Mouse (Mus musculus) hindbrain, embryonic 13.5 days (tissue): Measurements from ENCODE around the gene Gm42957. TPM values are rescaled to one million over a fixed set of nuclear protein-coding genes. Genes with fewer than 3 reads are reported as not detected.
"Not testable (repeated sequence)": the region's sequence is repeated elsewhere in the genome, so short reads cannot be mapped to it uniquely, and the experiment has no call there.

ENCODE experiments used
- ATAC-seq: fragments of 200-750 bp; cut with Nextera tagmentation; 2 replicates; pipeline ENCODE4 v1.8.0; 2017; ENCODE audit warnings: moderate TSS enrichment; ENCODE audit not compliant: low FRiP score
- H3K27ac ChIP-seq: fragments of 300-500 bp; sonication (generic); 2 replicates; pipeline ENCODE4 v1.5.1; 2015; ENCODE audit warnings: inconsistent platforms, mild to moderate bottlenecking, moderate library complexity
- H3K27me3 ChIP-seq: fragments of 300-500 bp; sonication (generic); 2 replicates; pipeline ENCODE4 v1.6.1; 2015; ENCODE audit warnings: mild to moderate bottlenecking, inconsistent platforms
- H3K36me3 ChIP-seq: fragments of 300-500 bp; sonication (generic); 2 replicates; pipeline ENCODE4 v1.6.1; 2015; ENCODE audit warnings: mild to moderate bottlenecking, inconsistent platforms
- H3K4me1 ChIP-seq: fragments of 300-500 bp; sonication (generic); replicated peaks from 2 replicates; pipeline ENCODE4 v1.6.1; 2015; ENCODE audit warnings: inconsistent platforms
- H3K4me2 ChIP-seq: fragments of 300-500 bp; sonication (generic); 2 replicates; pipeline ENCODE4 v1.6.1; 2015; ENCODE audit warnings: inconsistent platforms, mild to moderate bottlenecking, moderate library complexity
- H3K4me3 ChIP-seq: fragments of 300-500 bp; sonication (generic); 2 replicates; pipeline ENCODE4 v1.5.1; 2015; ENCODE audit warnings: mild to moderate bottlenecking, inconsistent platforms
- H3K9ac ChIP-seq: fragments of 300-500 bp; sonication (generic); 2 replicates; pipeline ENCODE4 v1.6.1; 2015; ENCODE audit warnings: mild to moderate bottlenecking, inconsistent platforms
- H3K9me3 ChIP-seq: fragments of 300-500 bp; sonication (generic); 2 replicates; pipeline ENCODE4 v1.6.1; 2016; ENCODE audit warnings: inconsistent platforms
- WGBS: fragments of 180-500 bp; shearing (Covaris S2); methylation state at CpG from one replicate; pipeline ENCODE4 v1.1.7; 2015; 5-methylcytosine and 5-hydroxymethylcytosine counted together
- polyA plus RNA-seq: library from polyadenylated mRNA; unstranded; fragments of >200 nt; fragmentation: Nextera tagmentation; extraction: Ambion mirVana; gene quantifications from 2 replicates; pipeline ENCODE4 v1.2.1, GENCODE M21; 2015

Gene Gm42957
- polyA plus RNA-seq, 1 experiment from 2014 or later = 0.12 TPM

GRCm38 (mm10) chr3:96599411-96599810, 35.9 kb upstream of the Gm42957 start:
- Histone ChIP-seq H3K4me1 (peaks cover 81% of the 10 kb centered on the region), H3K36me3 (no peaks in the 10 kb centered on the region), H3K4me3 (no peak overlapping the region), H3K27me3 (peaks cover 13% of the 10 kb centered on the region), H3K4me2 (peak overlapping the region; percentile 98; the same call in 1 of the 2 replicates), H3K9me3 (no peaks in the 10 kb centered on the region), H3K27ac (no peak overlapping the region), H3K9ac (0 out of 2 replicates have a peak overlapping the region, but pooled peaks have one; percentile 35)
- 77% methylated on average over 3 of the region's 3 CpGs for WGBS
- no peak for ATAC-seq

GRCm38 (mm10) chr3:96600639-96601250, 34.5 kb upstream of the Gm42957 start, which contains the start of gene Lix1l:
TSS of gene Lix1l (plus strand) at chr3:96601149.
- Histone ChIP-seq H3K36me3 (peaks cover 3% of the 10 kb centered on the region; the same call in 1 of the 2 replicates), H3K27me3 (peaks cover 4% of the 10 kb centered on the region; the same call in 1 of the 2 replicates), H3K9ac (peak within 1 kb of the TSS; percentile 94), H3K4me1 (peaks cover 89% of the 10 kb centered on the region), H3K9me3 (no peaks in the 10 kb centered on the region), H3K4me2 (peak within 1 kb of the TSS; percentile 83), H3K27ac (peak within 1 kb of the TSS; percentile 96), H3K4me3 (peak within 1 kb of the TSS; percentile 84)
- 1% methylated on average over 27 of the region's 27 CpGs for WGBS
- ATAC-seq = peak; percentile 95

- Histone ChIP-seq H3K4me2 (peak overlapping the region; percentile 83), H3K27me3 (no peaks in the 10 kb centered on the region), H3K4me3 (peak overlapping the region; percentile 84), H3K9me3 (no peaks in the 10 kb centered on the region), H3K9ac (peak overlapping the region; percentile 94), H3K4me1 (peaks cover 87% of the 10 kb centered on the region), H3K36me3 (peaks cover 3% of the 10 kb centered on the region; the same call in 1 of the 2 replicates), H3K27ac (peak overlapping the region; percentile 96)
- 2% methylated on average over 7 of the region's 40 CpGs for WGBS
- ATAC-seq = peak; percentile 71
These were observed 34.0 kb upstream of the Gm42957 start for GRCm38 (mm10) chr3:96601251-96601787.

GRCm38 (mm10) chr3:96601941-96602703, 33.2 kb upstream of the Gm42957 start:
- H3K36me3 ChIP-seq = peaks cover 3% of the 10 kb centered on the region; the same call in 1 of the 2 replicates
- no peaks in the 10 kb centered on the region for H3K9me3 ChIP-seq
- peak overlapping the region; percentile 96 for H3K27ac ChIP-seq
- peak overlapping the region; percentile 94 for H3K9ac ChIP-seq
- peak overlapping the region; percentile 83 for H3K4me2 ChIP-seq
- no peaks in the 10 kb centered on the region for H3K27me3 ChIP-seq
- peaks cover 79% of the 10 kb centered on the region for H3K4me1 ChIP-seq
- peak overlapping the region; percentile 84 for H3K4me3 ChIP-seq
- 14% methylated on average over 10 of the region's 10 CpGs for WGBS
- ATAC-seq = no peak

- H3K4me2 ChIP-seq = peak overlapping the region; percentile 83
- H3K4me1 ChIP-seq = peaks cover 78% of the 10 kb centered on the region
- WGBS = 29% methylated on average over 5 of the region's 5 CpGs
- ATAC-seq = no peak
- H3K36me3 ChIP-seq = peaks cover 3% of the 10 kb centered on the region; the same call in 1 of the 2 replicates
- H3K9ac ChIP-seq = peak overlapping the region; percentile 94
- H3K27ac ChIP-seq = peak overlapping the region; percentile 96
- H3K9me3 ChIP-seq = no peaks in the 10 kb centered on the region
- H3K4me3 ChIP-seq = peak overlapping the region; percentile 84
- H3K27me3 ChIP-seq = no peaks in the 10 kb centered on the region
These were observed 32.6 kb upstream of the Gm42957 start for GRCm38 (mm10) chr3:96602704-96603084.

GRCm38 (mm10) chr3:96603311-96603710, 32.0 kb upstream of the Gm42957 start:
- peaks cover 72% of the 10 kb centered on the region for H3K4me1 ChIP-seq
- peak overlapping the region; percentile 84 for H3K4me3 ChIP-seq
- 26% methylated on average over 5 of the region's 5 CpGs for WGBS
- H3K27me3 ChIP-seq = no peaks in the 10 kb centered on the region
- peak overlapping the region; percentile 83 for H3K4me2 ChIP-seq
- peaks cover 3% of the 10 kb centered on the region; the same call in 1 of the 2 replicates for H3K36me3 ChIP-seq
- ATAC-seq = no peak
- peak overlapping the region; percentile 96 for H3K27ac ChIP-seq
- H3K9me3 ChIP-seq = no peaks in the 10 kb centered on the region
- peak overlapping the region; percentile 94 for H3K9ac ChIP-seq

GRCm38 (mm10) chr3:96606007-96606406, 29.3 kb upstream of the Gm42957 start:
- not testable (repeated sequence) for ATAC-seq, H3K9me3 ChIP-seq, H3K27me3 ChIP-seq, H3K4me2 ChIP-seq, H3K9ac ChIP-seq, H3K36me3 ChIP-seq, H3K27ac ChIP-seq, H3K4me3 ChIP-seq
- peaks cover 51% of the 10 kb centered on the region for H3K4me1 ChIP-seq
- WGBS = 89% methylated on average over 4 of the region's 4 CpGs

- H3K9ac ChIP-seq = no peak overlapping the region
- ATAC-seq = no peak
- H3K27me3 ChIP-seq = no peaks in the 10 kb centered on the region
- H3K36me3 ChIP-seq = peaks cover 3% of the 10 kb centered on the region; the same call in 1 of the 2 replicates
- no peak overlapping the region for H3K4me3 ChIP-seq
- no peaks in the 10 kb centered on the region for H3K9me3 ChIP-seq
- H3K27ac ChIP-seq = no peak overlapping the region
- peaks cover 51% of the 10 kb centered on the region for H3K4me1 ChIP-seq
- H3K4me2 ChIP-seq = no peak overlapping the region
- WGBS = 92% methylated on average over 4 of the region's 4 CpGs
These were observed 28.7 kb upstream of the Gm42957 start for GRCm38 (mm10) chr3:96606618-96607017.

GRCm38 (mm10) chr3:96617941-96618340, 17.3 kb upstream of the Gm42957 start:
- H3K36me3 ChIP-seq = peaks cover 75% of the 10 kb centered on the region
- ATAC-seq = no peak
- 95% methylated on average over 3 of the region's 3 CpGs for WGBS
- H3K4me2 ChIP-seq = no peak overlapping the region
- no peak overlapping the region for H3K9ac ChIP-seq
- H3K4me1 ChIP-seq = no peaks in the 10 kb centered on the region
- no peaks in the 10 kb centered on the region for H3K9me3 ChIP-seq
- no peak overlapping the region for H3K4me3 ChIP-seq
- H3K27me3 ChIP-seq = no peaks in the 10 kb centered on the region
- no peak overlapping the region for H3K27ac ChIP-seq

GRCm38 (mm10) chr3:96623201-96623600, 12.1 kb upstream of the Gm42957 start:
- H3K27me3 ChIP-seq = no peaks in the 10 kb centered on the region
- peaks cover 68% of the 10 kb centered on the region for H3K36me3 ChIP-seq
- WGBS = 94% methylated on average over 4 of the region's 4 CpGs

GRCm38 (mm10) chr3:96629729-96630600, 5.3 kb upstream of the Gm42957 start, which contains the start of gene Rbm8a:
TSS of gene Rbm8a (plus strand) at chr3:96629933.
- Histone ChIP-seq H3K4me3 (peak within 1 kb of the TSS; percentile 64), H3K27me3 (no peaks in the 10 kb centered on the region), H3K9ac (peak within 1 kb of the TSS; percentile 84), H3K27ac (peak within 1 kb of the TSS; percentile 82), H3K9me3 (no peaks in the 10 kb centered on the region), H3K36me3 (peaks cover 37% of the 10 kb centered on the region), H3K4me1 (peaks cover 27% of the 10 kb centered on the region), H3K4me2 (peak within 1 kb of the TSS; percentile 82)
- ATAC-seq = peak; percentile 94
- under 1% methylated on average over 48 of the region's 48 CpGs for WGBS

More at GRCm38 (mm10) chr3:96623201-96623600, 12.1 kb upstream of the Gm42957 start:
- Histone ChIP-seq H3K27ac (no peak overlapping the region), H3K9ac (no peak overlapping the region), H3K4me1 (no peaks in the 10 kb centered on the region), H3K4me2 (no peak overlapping the region), H3K4me3 (no peak overlapping the region), H3K9me3 (no peaks in the 10 kb centered on the region)
- ATAC-seq = no peak
